Mouse (Mus musculus): ENCODE results near the gene Reps2.

DNA sequence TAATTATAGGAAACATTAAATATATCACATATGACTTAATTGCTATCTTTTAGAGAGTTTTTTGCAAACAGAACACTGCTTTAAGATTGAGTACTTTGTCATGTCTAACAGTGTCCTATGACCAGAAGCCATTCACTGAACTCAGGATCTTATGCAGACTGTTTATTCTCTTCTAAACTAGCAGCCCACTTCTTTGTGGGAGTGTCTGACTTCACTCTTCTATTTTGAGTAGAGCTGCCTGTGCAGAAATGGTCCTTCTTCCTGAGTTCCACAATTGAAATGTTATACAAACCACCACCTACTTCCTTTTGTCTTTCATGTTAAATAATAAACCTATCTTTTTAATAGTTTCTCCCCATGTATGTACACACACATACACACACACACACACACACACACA is 98.4 kb downstream of the Reps2 start:
- TF ChIP-seq EP300 (IDR thresholded peaks at IDR 0.05; ENCODE audit: low read depth) (no peak), CTCF (IDR thresholded peaks at IDR 0.05; ENCODE audit: low read depth) (no peak)
